Mouse (Mus musculus): Measurements from ENCODE around the gene Ap4b1.

GRCm38 (mm10) chr3:103802861-103803260, 6.5 kb upstream of the Ap4b1 start:
- TF ChIP-seq CTCF (IDR thresholded peaks at IDR 0.05; ENCODE audit: low read depth, low read length) (no peak), POLR2AphosphoS5 (IDR thresholded peaks at IDR 0.05; ENCODE audit: insufficient replicate concordance, low read depth, low read length) (no peak), GATA1 (IDR thresholded peaks at IDR 0.05; ENCODE audit: borderline replicate concordance, low read length) (no peak), GATA2 (IDR thresholded peaks at IDR 0.05; ENCODE audit: borderline replicate concordance, low read depth, low read length) (no peak), TAL1 (conservative IDR thresholded peaks at IDR 0.05; ENCODE audit: low read depth, low read length) (no peak)
